Mouse (Mus musculus) forebrain, postnatal 0 days (tissue): ENCODE data around the gene Gm29609. TPM values are rescaled to one million over a fixed set of nuclear protein-coding genes. Genes with fewer than 3 reads are reported as not detected.

Experiments used
- ATAC-seq: fragments of 200-750 bp; cut with Nextera tagmentation; 2 replicates; pipeline ENCODE4 v1.8.0; 2017; ENCODE audit warnings: mild to moderate bottlenecking, moderate library complexity
- DNase-seq: peaks from one replicate; pipeline ENCODE4 v3.0.0-alpha.2; 2015
- H3K27ac ChIP-seq: fragments of 300-500 bp; sonication (generic); 2 replicates; pipeline ENCODE4 v1.5.1; 2014; ENCODE audit warnings: low read depth, mild to moderate bottlenecking, antibody characterized with exemption, low read length, moderate library complexity, mixed read lengths
- H3K27me3 ChIP-seq: fragments of 300-500 bp; sonication (generic); 2 replicates; pipeline ENCODE4 v1.6.1; 2014; ENCODE audit warnings: mild to moderate bottlenecking, low read length, mixed read lengths; ENCODE audit not compliant: insufficient read depth
- H3K36me3 ChIP-seq: fragments of 300-500 bp; sonication (generic); 2 replicates; pipeline ENCODE4 v1.6.1; 2014; ENCODE audit warnings: mild to moderate bottlenecking, moderate library complexity; ENCODE audit not compliant: insufficient read depth
- H3K4me1 ChIP-seq: fragments of 300-500 bp; sonication (generic); 2 replicates; pipeline ENCODE4 v1.6.1; 2014; ENCODE audit warnings: antibody characterized with exemption; ENCODE audit not compliant: insufficient read depth
- H3K4me2 ChIP-seq: fragments of 300-500 bp; sonication (generic); 2 replicates; pipeline ENCODE4 v1.6.1; 2014; ENCODE audit warnings: low read depth, mild to moderate bottlenecking, moderate library complexity
- H3K4me3 ChIP-seq: fragments of 300-500 bp; sonication (generic); 2 replicates; pipeline ENCODE4 v1.5.1; 2014; ENCODE audit warnings: low read depth, low read length, mixed read lengths
- H3K9ac ChIP-seq: fragments of 300-500 bp; sonication (generic); 2 replicates; pipeline ENCODE4 v1.6.1; 2014; ENCODE audit warnings: mild to moderate bottlenecking
- H3K9me3 ChIP-seq: fragments of 300-500 bp; sonication (generic); 2 replicates; pipeline ENCODE4 v1.6.1; 2016; ENCODE audit warnings: low read length
- CTCF ChIP-seq: sonication (generic); IDR thresholded peaks from 2 replicates; pipeline ENCODE4 v1.5.1; 2016; ENCODE audit warnings: antibody characterized with exemption, control low read depth, low read depth
- WGBS: fragments of 180-500 bp; shearing (Covaris S2); extraction: QIAGEN DNeasy Blood & Tissue Kit; methylation state at CpG from one replicate; pipeline ENCODE4 v1.1.7; 2014; 5-methylcytosine and 5-hydroxymethylcytosine counted together
- polyA plus RNA-seq: library from polyadenylated mRNA; unstranded; fragments of >200 nt; fragmentation: Nextera tagmentation; extraction: Ambion mirVana; gene quantifications from 2 replicates; pipeline ENCODE4 v1.2.1, GENCODE M21; 2015
- total RNA-seq: library from RNA; depleted of rRNA; stranded (reverse); fragments of >200 nt; gene quantifications from 2 replicates; pipeline ENCODE4 v1.2.3, GENCODE M21; 2014

Gene Gm29609
- total and polyA plus RNA-seq, 2 experiments from 2014 or later: 1.4 to 9.3 TPM

GRCm38 (mm10) chr5:31198170-31198569, 18.5 kb upstream of the Gm29609 start:
- H3K9me3 ChIP-seq: peaks cover 4% of the 10 kb centered on the region; the same call in 1 of the 2 replicates
- H3K4me3 ChIP-seq: no peak overlapping the region
- no peak overlapping the region for H3K4me2 ChIP-seq
- no peak overlapping the region for H3K9ac ChIP-seq
- no peak for DNase-seq
- WGBS: 85% methylated on average over 9 of the region's 9 CpGs
- no peaks in the 10 kb centered on the region for H3K27me3 ChIP-seq
- TF ChIP-seq CTCF: no peak
- peaks cover 67% of the 10 kb centered on the region for H3K36me3 ChIP-seq
- peaks cover 10% of the 10 kb centered on the region; the same call in 1 of the 2 replicates for H3K4me1 ChIP-seq
- H3K27ac ChIP-seq: no peak overlapping the region
- no peak for ATAC-seq

GRCm38 (mm10) chr5:31197072-31197471, 17.4 kb upstream of the Gm29609 start:
- no peak overlapping the region for H3K9ac ChIP-seq
- peaks cover 4% of the 10 kb centered on the region; the same call in 1 of the 2 replicates for H3K9me3 ChIP-seq
- no peak for ATAC-seq
- H3K4me2 ChIP-seq: no peak overlapping the region
- H3K27ac ChIP-seq: no peak overlapping the region
- TF ChIP-seq CTCF: no peak
- WGBS: 91% methylated on average over 12 of the region's 12 CpGs
- H3K4me1 ChIP-seq: peaks cover 12% of the 10 kb centered on the region
- no peak overlapping the region for H3K4me3 ChIP-seq
- peaks cover 62% of the 10 kb centered on the region for H3K36me3 ChIP-seq
- no peaks in the 10 kb centered on the region for H3K27me3 ChIP-seq
- DNase-seq: no peak

- Histone ChIP-seq H3K4me3 (no peak overlapping the region), H3K27ac (no peak overlapping the region), H3K36me3 (peaks cover 62% of the 10 kb centered on the region), H3K4me1 (peaks cover 14% of the 10 kb centered on the region), H3K9me3 (peaks cover 4% of the 10 kb centered on the region; the same call in 1 of the 2 replicates), H3K9ac (no peak overlapping the region), H3K4me2 (no peak overlapping the region), H3K27me3 (no peaks in the 10 kb centered on the region)
- DNase-seq (no peak), ATAC-seq (no peak)
- WGBS: 92% methylated on average over 10 of the region's 10 CpGs
- TF ChIP-seq CTCF: no peak
Measured at GRCm38 (mm10) chr5:31196207-31196606, 16.5 kb upstream of the Gm29609 start.

DNA sequence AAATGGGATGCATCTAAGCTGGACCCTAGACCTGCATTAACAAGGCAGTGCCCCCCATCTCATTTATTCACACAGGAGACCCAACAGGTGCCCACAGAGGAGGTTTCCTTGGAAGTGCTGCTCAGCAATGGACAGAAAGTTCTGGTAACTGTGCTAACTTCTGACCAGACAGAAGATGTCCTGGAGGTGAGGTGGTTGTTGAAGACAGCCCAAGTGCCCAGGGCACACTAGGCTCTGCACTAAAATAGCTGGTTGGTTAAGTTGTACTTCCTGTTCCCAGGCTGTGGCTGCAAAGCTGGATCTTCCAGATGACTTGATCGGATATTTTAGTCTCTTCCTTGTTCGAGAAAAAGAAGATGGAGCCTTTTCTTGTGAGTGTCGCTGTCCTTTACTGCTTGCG, 16.0 kb upstream of the Gm29609 start:
- Histone ChIP-seq H3K4me1 (peaks cover 10% of the 10 kb centered on the region), H3K4me2 (no peak overlapping the region), H3K9me3 (peaks cover 4% of the 10 kb centered on the region; the same call in 1 of the 2 replicates), H3K27me3 (no peaks in the 10 kb centered on the region), H3K9ac (no peak overlapping the region), H3K4me3 (no peak overlapping the region), H3K27ac (no peak overlapping the region), H3K36me3 (peaks cover 66% of the 10 kb centered on the region)
- DNase-seq (no peak), ATAC-seq (no peak)
- no peak for TF ChIP-seq CTCF
- WGBS: 86% methylated on average over 4 of the region's 4 CpGs

DNA sequence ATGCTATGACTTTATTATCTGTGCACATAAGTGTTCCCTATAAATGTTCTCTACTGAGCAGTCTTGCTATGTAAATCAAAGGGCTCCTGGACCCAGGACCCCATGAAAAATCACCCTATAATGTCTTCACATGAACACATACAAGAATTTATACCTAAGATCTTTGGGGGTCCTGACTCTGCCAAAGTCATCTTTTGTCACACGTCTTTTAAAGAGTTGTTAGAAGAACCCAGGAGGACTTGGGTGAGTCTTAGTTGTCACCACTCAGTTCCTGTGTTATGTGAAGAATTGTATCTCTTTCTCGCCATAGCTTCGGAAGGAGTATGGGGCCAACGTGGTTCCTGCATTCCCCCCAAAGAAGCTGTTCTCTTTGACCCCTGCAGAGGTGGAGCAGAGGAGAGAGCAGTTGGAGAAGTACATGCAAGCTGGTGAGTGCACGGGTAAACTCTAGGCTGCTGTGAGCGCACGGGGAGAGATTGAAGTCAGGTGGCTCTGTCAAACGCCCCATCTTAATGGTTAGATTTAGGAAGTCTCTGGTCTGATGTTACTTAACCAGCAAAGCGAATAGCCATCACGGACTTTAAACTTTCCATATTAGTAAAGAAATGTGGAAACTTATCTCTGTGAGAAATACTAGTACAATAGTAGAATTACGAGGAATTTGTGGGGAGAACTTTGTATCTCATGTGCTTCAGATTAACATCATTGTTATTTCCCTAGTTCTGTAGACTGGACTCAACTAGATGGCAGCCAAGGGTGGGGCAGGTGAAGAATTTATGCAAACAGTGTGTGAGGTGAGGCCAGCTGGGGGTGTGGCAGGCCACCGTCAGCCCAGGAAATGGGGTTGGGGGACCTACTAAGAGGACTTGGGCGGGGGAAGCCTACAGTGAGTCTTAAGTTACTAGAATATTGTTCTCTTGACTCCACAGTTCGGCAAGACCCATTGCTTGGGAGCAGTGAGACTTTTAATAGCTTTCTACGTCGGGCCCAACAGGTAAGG, 15.1 kb upstream of the Gm29609 start:
- H3K4me2 ChIP-seq: no peak overlapping the region
- ATAC-seq (no peak), DNase-seq (no peak)
- H3K9ac ChIP-seq: no peak overlapping the region
- no peak overlapping the region for H3K4me3 ChIP-seq
- peaks cover 10% of the 10 kb centered on the region for H3K4me1 ChIP-seq
- no peak for TF ChIP-seq CTCF
- H3K36me3 ChIP-seq: peaks cover 66% of the 10 kb centered on the region
- no peaks in the 10 kb centered on the region for H3K27me3 ChIP-seq
- WGBS: 93% methylated on average over 16 of the region's 16 CpGs
- no peaks in the 10 kb centered on the region for H3K9me3 ChIP-seq
- no peak overlapping the region for H3K27ac ChIP-seq

- H3K4me3 ChIP-seq: peak overlapping the region; percentile 86
- no peak for ATAC-seq
- no peak for DNase-seq
- peaks cover 10% of the 10 kb centered on the region for H3K4me1 ChIP-seq
- no peak for TF ChIP-seq CTCF
- WGBS: 14% methylated on average over 25 of the region's 25 CpGs
- peak overlapping the region; percentile 92 for H3K27ac ChIP-seq
- H3K27me3 ChIP-seq: no peaks in the 10 kb centered on the region
- no peaks in the 10 kb centered on the region for H3K9me3 ChIP-seq
- peak overlapping the region; percentile 86 for H3K4me2 ChIP-seq
- peak overlapping the region; percentile 89 for H3K9ac ChIP-seq
- peaks cover 63% of the 10 kb centered on the region for H3K36me3 ChIP-seq
Measured at GRCm38 (mm10) chr5:31193631-31194281, 14.0 kb upstream of the Gm29609 start.
